Comparison of ENCODE assay signal across 13 mouse cellular contexts in genomic region chr13:55495702-55496101, GRCm38 (mm10). TPM values are rescaled to one million over a fixed set of nuclear protein-coding genes. Genes with fewer than 3 reads are reported as not detected.
A peak's percentile ranks its signal among the peaks of the same experiment; 100 is the strongest.
DNase-seq lines count a peak whose midpoint lies in the region; ATAC-seq lines count a peak whose summit lies in the region.
"Had no signal": no experiment of that assay in that cellular context is flagged by ENCODE, and none has a peak within 500 bp of the region (broad histone marks: within the 10 kb centered on the region; RNA-seq: fewer than 3 reads in every experiment).

No protein-coding gene starts in this region.

- H3K36me3 ChIP-seq in heart, embryonic 12.5 days, result peaks cover 40% of the 10 kb centered on the region
- H3K36me3 ChIP-seq in forebrain, embryonic 11.5 days (ENCODE audit: control insufficient read depth, insufficient read depth, low read length), result no peaks in the 10 kb centered on the region; the same call in 1 of the 2 replicates
- peaks cover 19% of the 10 kb centered on the region for H3K36me3 ChIP-seq in midbrain, embryonic 10.5 days
- no peaks in the 10 kb centered on the region; the same call in 1 of the 2 replicates for H3K36me3 ChIP-seq in intestine, embryonic 15.5 days

- no peak for DNase-seq in heart, adult 9 months (ENCODE audit: low spot score in 2 of 2)
- DNase-seq in MN1 (ENCODE audit: low spot score), result peak; percentile 42
- DNase-seq in forebrain, embryonic 11.5 days (ENCODE audit: low spot score), result no peak
- no peak for DNase-seq in midbrain, embryonic 10.5 days (ENCODE audit: low spot score)
- no peak for DNase-seq in urinary bladder, postnatal 36 days (ENCODE audit: low spot score in 2 of 2)
- DNase-seq in spleen, postnatal 10 days (ENCODE audit: low spot score in 2 of 2), result no peak

- no peak overlapping the region for H3K27ac ChIP-seq in heart, embryonic 12.5 days (ENCODE audit: poor library complexity, severe bottlenecking)
- H3K27ac ChIP-seq in forebrain, embryonic 11.5 days (ENCODE audit: low read depth, low read length), result peak overlapping the region; percentile 46; the same call in 1 of the 2 replicates
- peak overlapping the region; percentile 43; the same call in 1 of the 2 replicates for H3K27ac ChIP-seq in midbrain, embryonic 10.5 days (replicated peaks)
- no peak overlapping the region for H3K27ac ChIP-seq in intestine, embryonic 15.5 days
- H3K27ac ChIP-seq: limb, embryonic 13.5 days; macrophage; neural tube, embryonic 12.5 days had no signal

- no peaks in the 10 kb centered on the region for H3K9me3 ChIP-seq in heart, embryonic 12.5 days (replicated peaks)
- no peaks in the 10 kb centered on the region for H3K9me3 ChIP-seq in forebrain, embryonic 11.5 days (ENCODE audit: control insufficient read depth, low read length)
- H3K9me3 ChIP-seq in midbrain, embryonic 10.5 days (replicated peaks), result no peaks in the 10 kb centered on the region
- no peaks in the 10 kb centered on the region for H3K9me3 ChIP-seq in intestine, embryonic 15.5 days
- H3K9me3 ChIP-seq: G1E; limb, embryonic 13.5 days; neural tube, embryonic 12.5 days had no signal

- ATAC-seq in heart, embryonic 12.5 days (ENCODE audit: insufficient number of reproducible peaks, low FRiP score), result no peak
- ATAC-seq in forebrain, embryonic 11.5 days (replicated peaks; ENCODE audit: low FRiP score), result no peak
- ATAC-seq in intestine, embryonic 15.5 days, result no peak
- ATAC-seq: intestine, postnatal 0 days had no signal

- H3K4me2 ChIP-seq in heart, embryonic 12.5 days, result peak overlapping the region; percentile 12; the same call in 1 of the 2 replicates
- no peak overlapping the region for H3K4me2 ChIP-seq in forebrain, embryonic 11.5 days (ENCODE audit: low read depth, low read length, severe bottlenecking)
- H3K4me2 ChIP-seq in intestine, embryonic 15.5 days (replicated peaks), result no peak overlapping the region; the same call in 1 of the 2 replicates
- H3K4me2 ChIP-seq: neural tube, embryonic 12.5 days had no signal

- 36% methylated on average over 4 of the region's 4 CpGs for WGBS in heart, embryonic 12.5 days
- 27% methylated on average over 4 of the region's 4 CpGs for WGBS in forebrain, embryonic 11.5 days
- WGBS in midbrain, embryonic 10.5 days, result 26% methylated on average over 4 of the region's 4 CpGs
- WGBS in intestine, embryonic 15.5 days, result 46% methylated on average over 4 of the region's 4 CpGs

- peaks cover 39% of the 10 kb centered on the region for H3K4me1 ChIP-seq in heart, embryonic 12.5 days (replicated peaks)
- peaks cover 13% of the 10 kb centered on the region for H3K4me1 ChIP-seq in forebrain, embryonic 11.5 days (replicated peaks; ENCODE audit: control insufficient read depth, insufficient read depth, low read length)
- H3K4me1 ChIP-seq in midbrain, embryonic 10.5 days, result peaks cover 34% of the 10 kb centered on the region
- peaks cover 15% of the 10 kb centered on the region for H3K4me1 ChIP-seq in intestine, embryonic 15.5 days (replicated peaks)

- H3K4me3 ChIP-seq in heart, embryonic 12.5 days, result no peak overlapping the region
- no peak overlapping the region for H3K4me3 ChIP-seq in forebrain, embryonic 11.5 days (ENCODE audit: low read depth, low read length)
- H3K4me3 ChIP-seq in midbrain, embryonic 10.5 days, result no peak overlapping the region
- H3K4me3 ChIP-seq in intestine, embryonic 15.5 days (replicated peaks), result no peak overlapping the region
- H3K4me3 ChIP-seq: limb, embryonic 13.5 days; neural tube, embryonic 12.5 days had no signal

- no peak overlapping the region for H3K9ac ChIP-seq in heart, embryonic 12.5 days
- no peak overlapping the region for H3K9ac ChIP-seq in forebrain, embryonic 11.5 days (ENCODE audit: low read length)
- H3K9ac ChIP-seq in intestine, embryonic 15.5 days, result no peak overlapping the region
- H3K9ac ChIP-seq: limb, embryonic 13.5 days had no signal

- peaks cover 66% of the 10 kb centered on the region for H3K27me3 ChIP-seq in heart, embryonic 12.5 days (replicated peaks)
- no peaks in the 10 kb centered on the region for H3K27me3 ChIP-seq in forebrain, embryonic 11.5 days (ENCODE audit: control insufficient read depth, insufficient read depth, low read length)
- peaks cover 3% of the 10 kb centered on the region; the same call in 1 of the 2 replicates for H3K27me3 ChIP-seq in midbrain, embryonic 10.5 days (ENCODE audit: low read depth, poor library complexity, severe bottlenecking)
- H3K27me3 ChIP-seq in intestine, embryonic 15.5 days (replicated peaks), result no peaks in the 10 kb centered on the region; the same call in 1 of the 2 replicates
- H3K27me3 ChIP-seq: limb, embryonic 13.5 days; neural tube, embryonic 12.5 days had no signal

RNA-seq across cellular contexts. Expression of gene Dbn1, which starts 7.8 kb away (rescaled TPM):
- 101 TPM in 2 replicates for polyA plus RNA-seq in heart, embryonic 12.5 days (2016; fragmentation: Nextera tagmentation; extraction: Ambion mirVana)
- 411 and 418 TPM in 2 replicates for polyA plus RNA-seq in forebrain, embryonic 11.5 days (2014; fragmentation: Nextera tagmentation; extraction: Ambion mirVana)
- polyA plus RNA-seq in midbrain, embryonic 10.5 days (2016; fragmentation: Nextera tagmentation; extraction: Ambion mirVana), result 381 and 466 TPM in 2 replicates
- polyA plus RNA-seq in intestine, embryonic 15.5 days (2015; fragmentation: Nextera tagmentation; extraction: Ambion mirVana), result 103 and 109 TPM in 2 replicates
- polyA plus RNA-seq: macrophage had no signal

RNA-seq across cellular contexts. Expression of gene Pdlim7, which starts 17.8 kb away (rescaled TPM):
- 427 and 428 TPM in 2 replicates for polyA plus RNA-seq in heart, embryonic 12.5 days (2016; fragmentation: Nextera tagmentation; extraction: Ambion mirVana)
- 165 and 185 TPM in 2 replicates for polyA plus RNA-seq in forebrain, embryonic 11.5 days (2014; fragmentation: Nextera tagmentation; extraction: Ambion mirVana)
- polyA plus RNA-seq in midbrain, embryonic 10.5 days (2016; fragmentation: Nextera tagmentation; extraction: Ambion mirVana), result 191 and 195 TPM in 2 replicates
- polyA plus RNA-seq in intestine, embryonic 15.5 days (2015; fragmentation: Nextera tagmentation; extraction: Ambion mirVana), result 187 and 195 TPM in 2 replicates

RNA-seq across cellular contexts. Expression of gene Prr7, which starts 31.6 kb away (rescaled TPM):
- 0.41 TPM in 1 of 2 replicates, not detected in the other for polyA plus RNA-seq in heart, embryonic 12.5 days (2016; fragmentation: Nextera tagmentation; extraction: Ambion mirVana)
- polyA plus RNA-seq in forebrain, embryonic 11.5 days (2014; fragmentation: Nextera tagmentation; extraction: Ambion mirVana), result 2.3 and 3.9 TPM in 2 replicates
- polyA plus RNA-seq in midbrain, embryonic 10.5 days (2016; fragmentation: Nextera tagmentation; extraction: Ambion mirVana), result 0.69 and 0.87 TPM in 2 replicates
- 0.24 and 0.28 TPM in 2 replicates for polyA plus RNA-seq in intestine, embryonic 15.5 days (2015; fragmentation: Nextera tagmentation; extraction: Ambion mirVana)
- polyA plus RNA-seq: macrophage had no signal

RNA-seq across cellular contexts. Expression of gene Dok3, which starts 33.4 kb away (rescaled TPM):
- 1.4 and 1.7 TPM in 2 replicates for polyA plus RNA-seq in heart, embryonic 12.5 days (2016; fragmentation: Nextera tagmentation; extraction: Ambion mirVana)
- 3.3 and 3.9 TPM in 2 replicates for polyA plus RNA-seq in forebrain, embryonic 11.5 days (2014; fragmentation: Nextera tagmentation; extraction: Ambion mirVana)
- polyA plus RNA-seq in midbrain, embryonic 10.5 days (2016; fragmentation: Nextera tagmentation; extraction: Ambion mirVana), result 3.1 and 3.6 TPM in 2 replicates
- polyA plus RNA-seq in intestine, embryonic 15.5 days (2015; fragmentation: Nextera tagmentation; extraction: Ambion mirVana), result 3.1 and 3.6 TPM in 2 replicates

RNA-seq across cellular contexts. Expression of gene Ddx41, which starts 40.8 kb away (rescaled TPM):
- polyA plus RNA-seq in heart, embryonic 12.5 days (2016; fragmentation: Nextera tagmentation; extraction: Ambion mirVana), result 30.8 and 34.8 TPM in 2 replicates
- 79.3 and 79.5 TPM in 2 replicates for polyA plus RNA-seq in forebrain, embryonic 11.5 days (2014; fragmentation: Nextera tagmentation; extraction: Ambion mirVana)
- 86.3 and 92.0 TPM in 2 replicates for polyA plus RNA-seq in midbrain, embryonic 10.5 days (2016; fragmentation: Nextera tagmentation; extraction: Ambion mirVana)
- polyA plus RNA-seq in intestine, embryonic 15.5 days (2015; fragmentation: Nextera tagmentation; extraction: Ambion mirVana), result 50.9 and 51.0 TPM in 2 replicates

Comparison
In these comparisons a context has a peak if more than half of its experiments do, and no peak if none do; other contexts are left out.
1. H3K27ac ChIP-seq: peak in forebrain, embryonic 11.5 days (single experiment) and midbrain, embryonic 10.5 days (single experiment); none in heart, embryonic 12.5 days (single experiment) and intestine, embryonic 15.5 days (single experiment).